Mouse (Mus musculus) myocyte (in vitro differentiated cells): ENCODE measurements around the gene Rplp2.

Experiments
- CEBPB ChIP-seq: IDR thresholded peaks from 2 replicates; pipeline ENCODE4 v1.6.1; 2011; ENCODE audit warnings: mild to moderate bottlenecking, moderate library complexity; ENCODE audit not compliant: poor library complexity, insufficient read depth, severe bottlenecking
- E2F4 ChIP-seq: IDR thresholded peaks from one replicate; pipeline ENCODE4 v1.6.1; 2011; ENCODE audit warnings: mild to moderate bottlenecking, control low read depth, moderate library complexity; ENCODE audit not compliant: insufficient read depth
- MAX ChIP-seq: IDR thresholded peaks from one replicate; pipeline ENCODE4 v1.6.1; 2011; ENCODE audit warnings: low read depth, mild to moderate bottlenecking, control low read depth
- MYOD1 ChIP-seq, 3 experiments: IDR thresholded peaks; one replicate each; pipeline ENCODE4 v1.6.1; 2011; ENCODE audit warnings: control low read depth in 2 of 3, low read depth in 2 of 3, mild to moderate bottlenecking in 2 of 3, moderate library complexity in 1 of 3; ENCODE audit not compliant: insufficient read length in 2 of 3, control insufficient read depth in 1 of 3
- MYOG ChIP-seq, 3 experiments: IDR thresholded peaks; one replicate each; pipeline ENCODE4 v1.6.1; 2011; ENCODE audit warnings: control low read depth in 2 of 3, low read depth in 2 of 3, mild to moderate bottlenecking in 2 of 3; ENCODE audit not compliant: insufficient read length in 2 of 3, control insufficient read depth in 1 of 3, insufficient read depth in 1 of 3
- POLR2A ChIP-seq: IDR thresholded peaks from one replicate; pipeline ENCODE4 v1.6.1; 2011; ENCODE audit warnings: low read depth, mild to moderate bottlenecking, control low read depth, moderate library complexity; ENCODE audit not compliant: insufficient read length
- POLR2AphosphoS2 ChIP-seq: IDR thresholded peaks from one replicate; pipeline ENCODE4 v1.6.1; 2011; ENCODE audit warnings: low read depth, control low read depth; ENCODE audit not compliant: insufficient read length
- REST ChIP-seq: IDR thresholded peaks from one replicate; pipeline ENCODE4 v1.6.1; 2011; ENCODE audit warnings: mild to moderate bottlenecking, control low read depth, moderate library complexity; ENCODE audit not compliant: insufficient read depth, insufficient read length
- SRF ChIP-seq: IDR thresholded peaks from one replicate; pipeline ENCODE4 v1.6.1; 2011; ENCODE audit warnings: low read depth; ENCODE audit not compliant: control insufficient read depth, insufficient read length
- TCF12 ChIP-seq: IDR thresholded peaks from one replicate; pipeline ENCODE4 v1.6.1; 2011; ENCODE audit warnings: mild to moderate bottlenecking, control low read depth; ENCODE audit not compliant: poor library complexity, insufficient read depth, severe bottlenecking
- TCF3 ChIP-seq: IDR thresholded peaks from one replicate; pipeline ENCODE4 v1.6.1; 2011; ENCODE audit warnings: low read depth, control low read depth; ENCODE audit not compliant: insufficient read length
- USF1 ChIP-seq: IDR thresholded peaks from one replicate; pipeline ENCODE4 v1.6.1; 2011; ENCODE audit warnings: low read depth, mild to moderate bottlenecking, control low read depth, moderate library complexity

GRCm38 (mm10) chr7:141411667-141412066 is 35.5 kb upstream of the Rplp2 start:
- no peak for TF ChIP-seq CEBPB
- TF ChIP-seq POLR2A, result no peak
- TF ChIP-seq MAX, result no peak
- TF ChIP-seq POLR2AphosphoS2, result no peak
- TF ChIP-seq MYOG (IDR thresholded peaks at IDR 0.05; ENCODE audit: control insufficient read depth in 1 of 3, insufficient read depth in 1 of 3, insufficient read length in 2 of 3, low read depth in 2 of 3), result no peak
- TF ChIP-seq E2F4, result no peak
- TF ChIP-seq TCF12, result no peak
- no peak for TF ChIP-seq USF1
- TF ChIP-seq TCF3, result no peak
- no peak for TF ChIP-seq MYOD1 (IDR thresholded peaks at IDR 0.05; ENCODE audit: control insufficient read depth in 1 of 3, insufficient read length in 2 of 3, low read depth in 2 of 3)
- no peak for TF ChIP-seq SRF
- TF ChIP-seq REST, result no peak
